ENCODE assay signal across 18 mouse cellular contexts in the genomic region with DNA sequence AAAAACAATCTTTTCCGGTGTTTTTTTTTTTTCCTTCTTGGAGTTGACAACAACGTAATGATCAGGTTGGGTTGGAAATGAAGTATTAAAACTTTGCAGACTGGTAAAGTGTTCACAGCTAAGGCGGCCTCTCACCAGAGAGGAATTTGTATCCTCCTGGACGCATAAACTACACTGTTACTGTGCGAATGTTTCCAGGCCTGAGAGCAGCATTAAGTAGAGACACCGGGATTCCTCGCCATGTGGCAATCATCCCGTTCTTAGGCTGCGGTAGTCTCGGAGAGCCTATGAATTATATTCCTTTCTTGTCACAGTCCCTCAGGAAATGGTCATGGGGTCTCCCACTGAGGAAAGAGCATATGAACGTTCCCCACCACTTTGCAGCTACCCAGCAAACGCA.
"Had no signal": no experiment of that assay in that cellular context is flagged by ENCODE, and none has a peak within 500 bp of the region (broad histone marks: within the 10 kb centered on the region; RNA-seq: fewer than 3 reads in every experiment).

No protein-coding gene starts in this region.

- H3K36me3 ChIP-seq: midbrain, embryonic 10.5 days; midbrain, embryonic 12.5 days; neural tube, embryonic 13.5 days; neural tube, embryonic 15.5 days had no signal

- ATAC-seq: midbrain, embryonic 16.5 days had no signal

- H3K4me2 ChIP-seq: lung, embryonic 14.5 days; midbrain, embryonic 12.5 days; neural tube, embryonic 13.5 days; neural tube, embryonic 15.5 days had no signal

- H3K27ac ChIP-seq: midbrain, embryonic 10.5 days; midbrain, embryonic 12.5 days; neural tube, embryonic 13.5 days; neural tube, embryonic 15.5 days had no signal

- DNase-seq: lung, adult 18-20 months; lung, embryonic 14.5 days; lung, postnatal 10 days; lung, postnatal 4 days; midbrain, embryonic 14.5 days; right cerebral cortex, adult 18-20 months; right cerebral cortex, postnatal 25 days; right cerebral cortex, postnatal 4 days; spleen, adult 18-20 months; thymus, adult 18-20 months; thymus, postnatal 14 days; thymus, postnatal 4 days had no signal

- H3K27me3 ChIP-seq: neural tube, embryonic 13.5 days; neural tube, embryonic 15.5 days had no signal

- H3K9ac ChIP-seq: lung, embryonic 14.5 days; midbrain, embryonic 12.5 days; neural tube, embryonic 13.5 days; neural tube, embryonic 15.5 days had no signal

- H3K9me3 ChIP-seq: midbrain, embryonic 10.5 days; midbrain, embryonic 12.5 days; neural tube, embryonic 13.5 days; neural tube, embryonic 15.5 days had no signal

- H3K4me3 ChIP-seq: midbrain, embryonic 10.5 days; midbrain, embryonic 12.5 days; myocyte; neural tube, embryonic 13.5 days; neural tube, embryonic 15.5 days had no signal
